Mouse (Mus musculus) c-Kit-positive CD71-positive TER-119-negative erythroid progenitor cells, embryonic 14.5 days (primary cell): ENCODE data around the gene Zbtb44.

Experiments
- DNase-seq: peaks from one replicate; pipeline ENCODE4 v3.0.0-alpha.2; 2013; ENCODE audit warnings: low read depth

The Zbtb44 gene

GRCm38 (mm10) chr9:31070706-31071105 is 40.3 kb downstream of the Zbtb44 start:
- DNase-seq, result no peak

- no peak for DNase-seq
These were observed 41.8 kb downstream of the Zbtb44 start for GRCm38 (mm10) chr9:31072256-31072655.

GRCm38 (mm10) chr9:31073797-31074196 is 43.4 kb downstream of the Zbtb44 start:
- no peak for DNase-seq

- no peak for DNase-seq
These were observed 44.4 kb downstream of the Zbtb44 start for GRCm38 (mm10) chr9:31074836-31075235.

GRCm38 (mm10) chr9:31080726-31081125 is 50.3 kb downstream of the Zbtb44 start:
- no peak for DNase-seq

GRCm38 (mm10) chr9:31082054-31082666 is 51.7 kb downstream of the Zbtb44 start:
- peak; percentile 56 for DNase-seq

GRCm38 (mm10) chr9:31082771-31083170 is 52.3 kb downstream of the Zbtb44 start:
- no peak for DNase-seq

- DNase-seq, result no peak
These were observed 55.1 kb downstream of the Zbtb44 start for GRCm38 (mm10) chr9:31085556-31085955.

- peak; percentile 43 for DNase-seq
These were observed 55.8 kb downstream of the Zbtb44 start for GRCm38 (mm10) chr9:31086085-31086753.

- no peak for DNase-seq
These were observed 56.3 kb downstream of the Zbtb44 start for GRCm38 (mm10) chr9:31086754-31087145.

- no peak for DNase-seq
These were observed 57.0 kb downstream of the Zbtb44 start for GRCm38 (mm10) chr9:31087466-31087865.

GRCm38 (mm10) chr9:31088116-31088515 is 57.7 kb downstream of the Zbtb44 start:
- no peak for DNase-seq

GRCm38 (mm10) chr9:31088883-31089282 is 58.4 kb downstream of the Zbtb44 start:
- no peak for DNase-seq

GRCm38 (mm10) chr9:31089541-31089940 is 59.1 kb downstream of the Zbtb44 start:
- no peak for DNase-seq

- DNase-seq, result no peak
These were observed 59.9 kb downstream of the Zbtb44 start for GRCm38 (mm10) chr9:31090081-31091023.

GRCm38 (mm10) chr9:31091162-31091581 is 60.7 kb downstream of the Zbtb44 start:
- DNase-seq, result no peak

- no peak for DNase-seq
These were observed 61.8 kb downstream of the Zbtb44 start for GRCm38 (mm10) chr9:31092111-31092832.

- no peak for DNase-seq
These were observed 62.4 kb downstream of the Zbtb44 start for GRCm38 (mm10) chr9:31092833-31093195.

GRCm38 (mm10) chr9:31097088-31098082 is 66.9 kb downstream of the Zbtb44 start:
- DNase-seq, result no peak

- DNase-seq, result no peak
These were observed 67.7 kb downstream of the Zbtb44 start for GRCm38 (mm10) chr9:31098118-31098517.

GRCm38 (mm10) chr9:31108464-31108863 is 78.0 kb downstream of the Zbtb44 start:
- DNase-seq, result no peak
